Mouse (Mus musculus): ENCODE measurements around the gene Ppp3cb. TPM values are rescaled to one million over a fixed set of nuclear protein-coding genes. Genes with fewer than 3 reads are reported as not detected.

Gene Ppp3cb
- total and polyA plus RNA-seq, 3 experiments = 20.4 to 62.9 (median 32.6) TPM

DNA sequence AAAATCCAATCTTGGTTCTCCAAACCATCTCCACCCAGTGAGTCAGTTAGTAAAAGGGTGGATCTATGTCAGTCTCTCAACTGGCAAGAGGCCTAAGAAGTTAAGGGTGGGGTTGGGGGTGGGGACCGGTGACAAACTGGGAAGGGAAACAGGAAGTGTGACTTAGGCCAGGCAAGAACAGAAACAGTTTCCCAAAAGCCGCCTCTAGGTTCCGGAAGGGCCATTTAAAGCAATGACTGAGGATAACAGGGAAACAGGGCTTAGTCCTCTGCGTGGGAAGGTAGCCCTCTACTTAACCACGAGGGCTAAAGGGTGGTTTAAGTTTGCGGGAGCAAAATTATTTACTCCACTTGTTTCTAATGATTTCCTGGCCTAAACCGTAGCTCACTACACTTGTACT is 67.6 kb downstream of the Ppp3cb start (continued):
- TF ChIP-seq UBTF (IDR thresholded peaks at IDR 0.05; ENCODE audit: borderline replicate concordance, insufficient read depth, low read depth, low read length) (no peak), CHD2 (IDR thresholded peaks at IDR 0.05; ENCODE audit: low read length) (no peak)

DNA sequence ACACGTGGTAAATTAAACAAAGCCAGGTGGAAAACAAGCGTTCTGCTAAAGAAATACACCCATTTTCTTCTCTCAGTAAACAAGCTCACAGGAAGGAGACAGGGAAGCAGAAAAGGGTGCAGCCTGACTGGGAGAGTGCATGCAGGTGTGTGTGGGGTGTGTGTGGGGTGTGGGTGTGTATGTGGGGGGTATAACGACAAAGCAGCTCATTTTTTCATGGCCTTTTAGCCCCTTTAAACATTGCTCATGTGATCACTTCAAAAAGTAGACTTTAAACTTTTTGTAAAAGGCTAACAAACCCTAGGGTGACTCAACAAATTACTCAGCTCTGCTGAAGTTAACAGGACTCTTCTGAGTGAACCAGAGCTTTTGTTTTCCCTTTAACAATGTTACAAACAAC is 68.0 kb downstream of the Ppp3cb start:
- peak overlapping the region; percentile 59 to 81 for H3K4me3 ChIP-seq (ENCODE audit: control insufficient read depth in 1 of 2, insufficient read depth in 1 of 2, low read depth in 2 of 2, low read length in 2 of 2)
- peaks cover 1 to 36% of the 10 kb centered on the region in 2 experiments for H3K36me3 ChIP-seq (ENCODE audit: control insufficient read depth in 1 of 2, insufficient read depth in 2 of 2, low read length in 2 of 2)
- H3K9me3 ChIP-seq (replicated peaks; ENCODE audit: insufficient read depth, low read length) = no peaks in the 10 kb centered on the region
- DNase-seq (ENCODE audit: low read depth, low spot score) = no peak
- peak overlapping the region; percentile 99 for H3K27ac ChIP-seq (ENCODE audit: control insufficient read depth, low read depth, low read length)
- peaks cover 15 to 20% of the 10 kb centered on the region in 2 experiments for H3K4me1 ChIP-seq (ENCODE audit: control insufficient read depth in 1 of 2, insufficient read depth in 2 of 2, low read length in 2 of 2)
- H3K9ac ChIP-seq (ENCODE audit: control insufficient read depth, low read depth, low read length, poor library complexity, severe bottlenecking) = peak overlapping the region; percentile 52
- H3K79me2 ChIP-seq (ENCODE audit: control insufficient read depth, insufficient read depth, low read length, poor library complexity) = peaks cover 15% of the 10 kb centered on the region
- no peak for TF ChIP-seq RCOR1 (IDR thresholded peaks at IDR 0.05; ENCODE audit: low read depth, low read length)
- TF ChIP-seq CHD2 (IDR thresholded peaks at IDR 0.05; ENCODE audit: low read length) = no peak
- 0 out of 2 replicates have a peak, but pooled peaks have one; percentile 13 for TF ChIP-seq USF1 (IDR thresholded peaks at IDR 0.05; ENCODE audit: low read depth, low read length)
- TF ChIP-seq USF2 (IDR thresholded peaks at IDR 0.05; ENCODE audit: borderline replicate concordance in 1 of 2, insufficient read depth in 1 of 2, low read depth in 1 of 2, low read length in 2 of 2) = 0 out of 4 replicates have a peak, but pooled peaks of 1 of the 2 experiments have one; percentile 4
- no peak for TF ChIP-seq MEF2A (IDR thresholded peaks at IDR 0.05; ENCODE audit: extremely low read depth, insufficient replicate concordance, low read depth, low read length, poor library complexity, severe bottlenecking)
- H3K27me3 ChIP-seq (ENCODE audit: control insufficient read depth in 1 of 2, insufficient read depth in 2 of 2, low read length in 2 of 2) = no peaks in the 10 kb centered on the region

DNA sequence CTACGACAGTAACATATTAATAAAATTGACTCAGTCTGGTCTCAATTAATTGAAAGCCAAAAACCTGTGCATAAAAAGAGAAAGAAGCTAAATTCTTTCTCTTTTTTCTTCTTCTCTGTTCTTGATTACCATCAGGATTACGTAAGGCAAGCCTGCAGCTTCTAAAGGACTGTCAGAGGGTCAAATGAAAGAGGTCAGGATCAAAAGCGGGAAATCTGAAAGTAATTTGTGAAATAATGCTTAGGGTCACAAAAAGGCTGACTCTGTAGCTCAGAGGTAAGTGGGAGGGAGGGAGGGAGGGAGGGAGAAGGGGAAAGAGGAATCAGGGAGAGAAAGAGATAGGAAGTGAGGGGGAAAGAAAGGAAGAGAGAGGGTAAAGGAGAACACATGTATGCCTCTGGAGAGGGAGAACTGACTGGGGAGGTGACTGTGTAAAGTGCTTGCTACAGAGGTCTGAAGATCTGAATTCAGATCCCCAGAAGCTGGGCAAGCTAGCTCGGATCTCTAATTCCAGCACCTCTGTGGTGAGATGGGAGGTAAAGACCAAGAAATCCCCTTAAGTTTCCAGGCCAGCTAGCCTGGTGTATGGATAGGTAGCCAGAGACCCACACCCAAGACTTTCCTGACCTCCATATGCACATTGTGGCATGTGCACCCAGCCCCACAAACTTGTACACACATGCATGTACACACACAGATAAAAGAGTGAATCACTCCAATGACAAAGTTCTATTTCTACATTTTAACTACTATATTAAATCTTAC is 68.9 kb downstream of the Ppp3cb start:
- Histone ChIP-seq H3K27ac (ENCODE audit: control insufficient read depth, low read depth, low read length) (no peak overlapping the region), H3K27me3 (ENCODE audit: control insufficient read depth in 1 of 2, insufficient read depth in 2 of 2, low read length in 2 of 2) (no peaks in the 10 kb centered on the region), H3K79me2 (ENCODE audit: control insufficient read depth, insufficient read depth, low read length, poor library complexity) (peaks cover 15% of the 10 kb centered on the region), H3K9ac (ENCODE audit: control insufficient read depth, low read depth, low read length, poor library complexity, severe bottlenecking) (no peak overlapping the region; the same call in 1 of the 2 replicates), H3K36me3 (ENCODE audit: control insufficient read depth in 1 of 2, insufficient read depth in 2 of 2, low read length in 2 of 2) (peaks cover 3 to 29% of the 10 kb centered on the region in 2 experiments), H3K9me3 (replicated peaks; ENCODE audit: insufficient read depth, low read length) (no peaks in the 10 kb centered on the region), H3K4me1 (ENCODE audit: control insufficient read depth in 1 of 2, insufficient read depth in 2 of 2, low read length in 2 of 2) (peaks cover 14 to 20% of the 10 kb centered on the region in 2 experiments), H3K4me3 (ENCODE audit: control insufficient read depth in 1 of 2, insufficient read depth in 1 of 2, low read depth in 2 of 2, low read length in 2 of 2) (peak overlapping the region in 1 of 2 experiments; percentile 59; a peak in 1 of 4 replicates)
- TF ChIP-seq HCFC1 (IDR thresholded peaks at IDR 0.05; ENCODE audit: low read depth, low read length) (no peak), POLR2AphosphoS5 (IDR thresholded peaks at IDR 0.05; ENCODE audit: borderline replicate concordance, low read depth, low read length) (no peak), ZC3H11A (IDR thresholded peaks at IDR 0.05; ENCODE audit: low read depth, low read length) (no peak), MAX (IDR thresholded peaks at IDR 0.05; ENCODE audit: low read length) (no peak), POLR2A (IDR thresholded peaks at IDR 0.05; ENCODE audit: control insufficient read depth in 1 of 2, insufficient read depth in 1 of 2, low read depth in 1 of 2, low read length in 2 of 2, poor library complexity in 1 of 2) (no peak), MAZ (IDR thresholded peaks at IDR 0.05; ENCODE audit: low read depth, low read length) (no peak), BHLHE40 (IDR thresholded peaks at IDR 0.05; ENCODE audit: borderline replicate concordance, low read depth, low read length) (no peak), MEF2A (IDR thresholded peaks at IDR 0.05; ENCODE audit: extremely low read depth, insufficient replicate concordance, low read depth, low read length, poor library complexity, severe bottlenecking) (no peak), MYC (IDR thresholded peaks at IDR 0.05; ENCODE audit: low read depth, low read length) (no peak)
- DNase-seq (ENCODE audit: low read depth, low spot score) = no peak

All from MEL (cell line).